Mouse (Mus musculus) CH12.LX (cell line): ENCODE measurements around the gene Smad6. TPM values are rescaled to one million over a fixed set of nuclear protein-coding genes. Genes with fewer than 3 reads are reported as not detected.

ENCODE experiments used
- DNase-seq: peaks from one replicate; pipeline ENCODE4 v3.0.0-alpha.2; 2013; ENCODE audit errors: extremely low read depth
- H3K27ac ChIP-seq: 2 replicates; pipeline ENCODE4 v1.5.1; 2012; ENCODE audit warnings: low read depth, mild to moderate bottlenecking, control low read depth, moderate library complexity; ENCODE audit not compliant: insufficient read depth
- H3K27me3 ChIP-seq: replicated peaks from 2 replicates; pipeline ENCODE3; 2012; ENCODE audit warnings: inconsistent platforms
- H3K36me3 ChIP-seq, 2 experiments: replicated peaks in 1 of 2; 2 replicates each; pipeline versions ENCODE3 to v1.6.1; 2012; ENCODE audit warnings: inconsistent platforms in 1 of 2, low read length in 1 of 2, mild to moderate bottlenecking in 1 of 2, mixed read lengths in 1 of 2, moderate library complexity in 1 of 2; ENCODE audit not compliant: control insufficient read depth in 1 of 2, insufficient read depth in 1 of 2
- H3K4me1 ChIP-seq, 2 experiments: 2 replicates each; pipeline ENCODE4 v1.6.1; 2012; ENCODE audit warnings: inconsistent platforms in 1 of 2, moderate library complexity in 1 of 2; ENCODE audit not compliant: insufficient read depth in 2 of 2, control insufficient read depth in 1 of 2
- H3K4me2 ChIP-seq: 2 replicates; pipeline ENCODE4 v1.6.1; 2012; ENCODE audit warnings: low read depth, mild to moderate bottlenecking, control low read depth; ENCODE audit not compliant: poor library complexity, insufficient read depth, severe bottlenecking
- H3K4me3 ChIP-seq, 3 experiments: fragments of 150-350 bp in 1 of 3; sonication (generic) in 1 of 3; replicated peaks in 1 of 3; 2 replicates each; pipeline versions ENCODE3 to v1.5.1; 2011 to 2012; ENCODE audit warnings: low read depth in 2 of 3, low read length in 2 of 3, mild to moderate bottlenecking in 2 of 3, moderate library complexity in 2 of 3, control low read depth in 1 of 3, improper control_type of control experiment in 1 of 3, inconsistent platforms in 1 of 3, mixed read lengths in 1 of 3; ENCODE audit not compliant: poor library complexity in 1 of 3
- H3K79me2 ChIP-seq: replicated peaks from 2 replicates; pipeline ENCODE4 v1.6.1; 2012; ENCODE audit warnings: mild to moderate bottlenecking, moderate library complexity; ENCODE audit not compliant: control insufficient read depth, poor library complexity, insufficient read depth, severe bottlenecking; ENCODE audit errors: extremely low read depth
- H3K9ac ChIP-seq: 2 replicates; pipeline ENCODE4 v1.6.1; 2012; ENCODE audit warnings: low read depth, mild to moderate bottlenecking, control low read depth, moderate library complexity; ENCODE audit not compliant: insufficient read depth
- H3K9me3 ChIP-seq: replicated peaks from 2 replicates; pipeline ENCODE3; 2012; ENCODE audit warnings: low read length, inconsistent platforms, mixed read lengths
- BHLHE40 ChIP-seq: IDR thresholded peaks from 2 replicates; pipeline ENCODE4 v1.6.1; 2011; ENCODE audit warnings: mild to moderate bottlenecking, low read depth, low read length, improper control_type of control experiment
- CHD1 ChIP-seq: IDR thresholded peaks from 2 replicates; pipeline ENCODE4 v1.6.1; 2012; ENCODE audit warnings: low read depth, low read length, improper control_type of control experiment, inconsistent platforms
- CTCF ChIP-seq, 2 experiments: IDR thresholded peaks in 1 of 2; conservative IDR thresholded peaks in 1 of 2; 2 replicates each; pipeline ENCODE4 v1.5.1; 2011 to 2012; ENCODE audit warnings: low read depth in 2 of 2, low read length in 2 of 2, improper control_type of control experiment in 1 of 2, inconsistent platforms in 1 of 2, mild to moderate bottlenecking in 1 of 2, moderate library complexity in 1 of 2
- E2F4 ChIP-seq: IDR thresholded peaks from 2 replicates; pipeline ENCODE4 v1.6.1; 2011; ENCODE audit warnings: low read depth, low read length, improper control_type of control experiment; ENCODE audit not compliant: insufficient replicate concordance
- EP300 ChIP-seq: IDR thresholded peaks from 2 replicates; pipeline ENCODE4 v1.6.1; 2011; ENCODE audit warnings: low read length, improper control_type of control experiment
- ETS1 ChIP-seq: conservative IDR thresholded peaks from 2 replicates; pipeline ENCODE4 v1.6.1; 2012; ENCODE audit warnings: low read depth, mild to moderate bottlenecking, inconsistent platforms, low read length, improper control_type of control experiment, moderate library complexity
- HCFC1 ChIP-seq: IDR thresholded peaks from 2 replicates; pipeline ENCODE4 v1.6.1; 2012; ENCODE audit warnings: low read depth, mild to moderate bottlenecking, inconsistent platforms, low read length, improper control_type of control experiment
- IRF4 ChIP-seq: IDR thresholded peaks from 2 replicates; pipeline ENCODE4 v1.6.1; 2014; ENCODE audit warnings: low read depth, mild to moderate bottlenecking, inconsistent platforms, low read length, improper control_type of control experiment
- JUN ChIP-seq: IDR thresholded peaks from 2 replicates; pipeline ENCODE4 v1.6.1; 2011; ENCODE audit warnings: low read depth, mild to moderate bottlenecking, low read length, improper control_type of control experiment, moderate library complexity; ENCODE audit not compliant: insufficient read depth
- JUND ChIP-seq: conservative IDR thresholded peaks from 2 replicates; pipeline ENCODE4 v1.6.1; 2011; ENCODE audit warnings: low read depth, low read length, improper control_type of control experiment
- KAT2A ChIP-seq: IDR thresholded peaks from 2 replicates; pipeline ENCODE4 v1.6.1; 2012; ENCODE audit warnings: low read length, improper control_type of control experiment, inconsistent platforms; ENCODE audit not compliant: insufficient replicate concordance
- MAFK ChIP-seq: IDR thresholded peaks from 2 replicates; pipeline ENCODE4 v1.6.1; 2011; ENCODE audit warnings: low read length, improper control_type of control experiment; ENCODE audit not compliant: insufficient replicate concordance
- MAX ChIP-seq: IDR thresholded peaks from 2 replicates; pipeline ENCODE4 v1.6.1; 2011; ENCODE audit warnings: low read length, improper control_type of control experiment
- MAZ ChIP-seq: IDR thresholded peaks from 2 replicates; pipeline ENCODE4 v1.6.1; 2012; ENCODE audit warnings: low read depth, mild to moderate bottlenecking, inconsistent platforms, low read length, improper control_type of control experiment, moderate library complexity
- MXI1 ChIP-seq: IDR thresholded peaks from 2 replicates; pipeline ENCODE4 v1.6.1; 2011; ENCODE audit warnings: mild to moderate bottlenecking, low read depth, low read length, improper control_type of control experiment
- MYC ChIP-seq: IDR thresholded peaks from 2 replicates; pipeline ENCODE4 v1.6.1; 2011; ENCODE audit warnings: low read depth, mild to moderate bottlenecking, improper control_type of control experiment, low read length
- NELFE ChIP-seq: IDR thresholded peaks from 2 replicates; pipeline ENCODE4 v1.6.1; 2011; ENCODE audit warnings: low read depth, low read length, improper control_type of control experiment
- NRF1 ChIP-seq: IDR thresholded peaks from 2 replicates; pipeline ENCODE4 v1.6.1; 2014; ENCODE audit warnings: low read depth, mild to moderate bottlenecking, inconsistent platforms, low read length, improper control_type of control experiment, moderate library complexity
- POLR2A ChIP-seq: IDR thresholded peaks from 2 replicates; pipeline ENCODE4 v1.6.1; 2011; ENCODE audit warnings: low read depth, mild to moderate bottlenecking, improper control_type of control experiment, low read length
- POLR2AphosphoS2 ChIP-seq: IDR thresholded peaks from 2 replicates; pipeline ENCODE4 v1.6.1; 2011; ENCODE audit warnings: low read depth, low read length, improper control_type of control experiment
- RAD21 ChIP-seq: IDR thresholded peaks from 2 replicates; pipeline ENCODE4 v1.6.1; 2011; ENCODE audit warnings: low read depth, mild to moderate bottlenecking, low read length, improper control_type of control experiment, moderate library complexity
- SIN3A ChIP-seq: IDR thresholded peaks from 2 replicates; pipeline ENCODE4 v1.6.1; 2012; ENCODE audit warnings: low read length, improper control_type of control experiment, inconsistent platforms
- SMC3 ChIP-seq: IDR thresholded peaks from 2 replicates; pipeline ENCODE4 v1.6.1; 2011; ENCODE audit warnings: low read depth, low read length, improper control_type of control experiment
- UBTF ChIP-seq: IDR thresholded peaks from 2 replicates; pipeline ENCODE4 v1.6.1; 2012; ENCODE audit warnings: low read depth, mild to moderate bottlenecking, inconsistent platforms, low read length, improper control_type of control experiment, moderate library complexity
- USF1 ChIP-seq: IDR thresholded peaks from 2 replicates; pipeline ENCODE4 v1.6.1; 2014; ENCODE audit warnings: low read depth, mild to moderate bottlenecking, inconsistent platforms, low read length, improper control_type of control experiment
- ZC3H11A ChIP-seq: IDR thresholded peaks from 2 replicates; pipeline ENCODE4 v1.6.1; 2012; ENCODE audit warnings: low read depth, mild to moderate bottlenecking, inconsistent platforms, low read length, improper control_type of control experiment
- ZMIZ1 ChIP-seq: IDR thresholded peaks from 2 replicates; pipeline ENCODE4 v1.6.1; 2012; ENCODE audit warnings: low read depth, mild to moderate bottlenecking, inconsistent platforms, low read length, improper control_type of control experiment
- ZNF384 ChIP-seq: IDR thresholded peaks from 2 replicates; pipeline ENCODE4 v1.6.1; 2012; ENCODE audit warnings: low read depth, low read length, improper control_type of control experiment, inconsistent platforms
- dilution Hi-C: fragments of 300-500 bp; cut with MboI; formaldehyde crosslinking; loops from 2 replicates; pipeline ENCODE4 v1.14.3; 2020; ENCODE audit warnings: low sequenced_read_pairs; ENCODE audit not compliant: extremely low pct_unique_long_range_greater_than_20kb, extremely low pct_ligation_motif_present
- in situ Hi-C: fragments of 300-500 bp; cut with MboI; formaldehyde crosslinking; loops from 3 replicates; pipeline ENCODE4 v1.14.3; 2019; ENCODE audit warnings: low sequenced_read_pairs, low pct_ligation_motif_present, low pct_unique_long_range_greater_than_20kb, mixed read lengths
- polyA plus RNA-seq: library from polyadenylated mRNA; unstranded; fragments of >175 nt; gene quantifications from 2 replicates; pipeline ENCODE4 v1.2.1, GENCODE M21; 2012; ENCODE audit warnings: low read depth; ENCODE audit not compliant: insufficient read length
- total RNA-seq, 2 experiments: library from RNA; depleted of rRNA; stranded (reverse); fragments of 300-350 nt in 1 of 2; fragments of >200 nt in 1 of 2; gene quantifications; 2 replicates each; pipeline ENCODE4 v1.2.3; 2012 to 2014

The Smad6 gene
- total and polyA plus RNA-seq, 3 experiments = not detected

- Histone ChIP-seq H3K4me1 (peaks cover 0 to 28% of the 10 kb centered on the region in 2 experiments; a peak in 2 of 4 replicates), H3K9ac (no peak overlapping the region), H3K9me3 (peaks cover 24% of the 10 kb centered on the region), H3K4me3 (no peak overlapping the region), H3K4me2 (no peak overlapping the region), H3K27me3 (peaks cover 5% of the 10 kb centered on the region), H3K79me2 (no peaks in the 10 kb centered on the region), H3K36me3 (no peaks in the 10 kb centered on the region), H3K27ac (no peak overlapping the region)
- TF ChIP-seq MYC (no peak), CTCF (conservative IDR thresholded peaks at IDR 0.05 in 1 of 2, IDR thresholded peaks at IDR 0.05 in 1 of 2; ENCODE audit: low read depth in 2 of 2, low read length in 2 of 2) (no peak), UBTF (no peak), SMC3 (no peak), MAZ (no peak), IRF4 (no peak), MAFK (no peak), USF1 (no peak), MXI1 (no peak), KAT2A (no peak), ZC3H11A (no peak), SIN3A (no peak), POLR2AphosphoS2 (no peak), NRF1 (no peak), EP300 (no peak), JUND (no peak), BHLHE40 (no peak), ETS1 (no peak), NELFE (no peak), E2F4 (no peak)
- DNase-seq = no peak
- in situ Hi-C loops = no loop called here
- dilution Hi-C loops = no loop called here
Measured at GRCm38 (mm10) chr9:64021319-64021850, 474 bp downstream of the Smad6 start.

DNA sequence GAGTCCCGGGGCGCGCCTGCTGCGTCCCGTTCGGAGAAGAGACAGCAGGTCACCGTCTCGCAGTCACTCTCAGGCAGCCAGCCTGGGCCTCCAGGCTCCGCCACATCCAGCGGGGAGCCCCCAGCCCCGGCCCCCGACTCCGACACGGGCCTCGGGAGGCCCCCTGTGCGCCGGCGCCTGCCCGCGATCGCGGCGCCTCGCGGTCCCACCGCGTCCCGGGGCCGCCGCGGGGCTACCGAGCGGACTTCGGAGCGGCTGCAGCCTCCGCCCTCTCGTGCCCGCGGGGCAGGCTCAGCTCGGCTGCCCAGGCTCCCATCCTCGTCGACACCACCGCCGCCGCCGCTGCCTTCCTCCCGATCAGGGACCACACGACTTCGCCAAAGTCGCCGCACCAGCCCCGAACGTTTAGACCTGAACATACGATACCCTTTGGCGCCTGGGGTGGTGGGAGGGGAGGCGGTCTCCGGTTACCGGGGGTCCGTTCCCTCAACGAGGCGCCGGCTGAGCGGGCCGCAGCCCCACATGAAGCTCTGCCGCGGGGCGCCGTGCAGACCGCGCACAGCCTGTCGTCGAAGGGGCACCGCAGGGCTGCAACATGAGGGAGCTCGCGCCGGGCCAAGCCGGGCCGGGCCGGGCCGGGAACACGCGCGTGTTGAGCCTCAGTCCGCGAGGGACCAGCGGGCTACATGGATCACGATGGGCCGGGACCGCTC is 1.1 kb downstream of the Smad6 start:
- dilution Hi-C loops = no loop called here
- Histone ChIP-seq H3K4me3 (no peak overlapping the region), H3K27ac (no peak overlapping the region)

More for the DNA sequence above, 1.1 kb downstream of the Smad6 start:
- H3K4me1 ChIP-seq = peaks cover 0 to 22% of the 10 kb centered on the region in 2 experiments; a peak in 2 of 4 replicates
- H3K9me3 ChIP-seq = peaks cover 24% of the 10 kb centered on the region
- DNase-seq = no peak
- no peaks in the 10 kb centered on the region for H3K36me3 ChIP-seq
- in situ Hi-C loops = no loop called here
- TF ChIP-seq RAD21 (no peak), NELFE (no peak), SMC3 (no peak), CHD1 (no peak), ZNF384 (no peak), ZC3H11A (no peak), E2F4 (no peak), MAX (no peak), NRF1 (no peak), UBTF (no peak), POLR2AphosphoS2 (no peak), POLR2A (no peak), ZMIZ1 (no peak), JUN (no peak), IRF4 (no peak), CTCF (conservative IDR thresholded peaks at IDR 0.05 in 1 of 2, IDR thresholded peaks at IDR 0.05 in 1 of 2; ENCODE audit: low read depth in 2 of 2, low read length in 2 of 2) (no peak), JUND (no peak), BHLHE40 (no peak), MAFK (no peak), HCFC1 (no peak)
- peaks cover 5% of the 10 kb centered on the region for H3K27me3 ChIP-seq
- H3K9ac ChIP-seq = no peak overlapping the region
- H3K79me2 ChIP-seq = no peaks in the 10 kb centered on the region
- no peak overlapping the region for H3K4me2 ChIP-seq
